Mouse (Mus musculus) heart, embryonic 12.5 days (tissue): ENCODE results near the gene Fzr1. TPM values are rescaled to one million over a fixed set of nuclear protein-coding genes. Genes with fewer than 3 reads are reported as not detected.
A peak's percentile ranks its signal among the peaks of the same experiment; 100 is the strongest.

Source experiments
- ATAC-seq: fragments of 200-750 bp; cut with Nextera tagmentation; 2 replicates; pipeline ENCODE4 v1.8.0; 2017; ENCODE audit warnings: moderate TSS enrichment, moderate library complexity; ENCODE audit not compliant: insufficient number of reproducible peaks, low FRiP score
- H3K27ac ChIP-seq: fragments of 300-500 bp; sonication (generic); 2 replicates; pipeline ENCODE4 v1.5.1; 2016; ENCODE audit warnings: mild to moderate bottlenecking, moderate library complexity; ENCODE audit not compliant: poor library complexity, severe bottlenecking
- H3K27me3 ChIP-seq: fragments of 300-500 bp; sonication (generic); replicated peaks from 2 replicates; pipeline ENCODE4 v1.6.1; 2016; ENCODE audit warnings: mild to moderate bottlenecking, moderate library complexity
- H3K36me3 ChIP-seq: fragments of 300-500 bp; sonication (generic); 2 replicates; pipeline ENCODE4 v1.6.1; 2016; ENCODE audit warnings: mild to moderate bottlenecking, moderate library complexity
- H3K4me1 ChIP-seq: fragments of 300-500 bp; sonication (generic); replicated peaks from 2 replicates; pipeline ENCODE4 v1.6.1; 2016; ENCODE audit warnings: mild to moderate bottlenecking
- H3K4me2 ChIP-seq: fragments of 300-500 bp; sonication (generic); 2 replicates; pipeline ENCODE4 v1.6.1; 2016; ENCODE audit warnings: mild to moderate bottlenecking, moderate library complexity
- H3K4me3 ChIP-seq: fragments of 300-500 bp; sonication (generic); 2 replicates; pipeline ENCODE4 v1.5.1; 2016; ENCODE audit warnings: mild to moderate bottlenecking
- H3K9ac ChIP-seq: fragments of 300-500 bp; sonication (generic); 2 replicates; pipeline ENCODE4 v1.6.1; 2016; ENCODE audit warnings: mild to moderate bottlenecking, moderate library complexity
- H3K9me3 ChIP-seq: fragments of 300-500 bp; sonication (generic); replicated peaks from 2 replicates; pipeline ENCODE4 v1.6.1; 2016; ENCODE audit warnings: mild to moderate bottlenecking, moderate library complexity
- WGBS: fragments of 180-500 bp; shearing (Covaris S2); methylation state at CpG from one replicate; pipeline ENCODE4 v1.1.7; 2016; 5-methylcytosine and 5-hydroxymethylcytosine counted together
- polyA plus RNA-seq: library from polyadenylated mRNA; unstranded; fragments of >200 nt; fragmentation: Nextera tagmentation; extraction: Ambion mirVana; gene quantifications from 2 replicates; pipeline ENCODE4 v1.2.1, GENCODE M21; 2016

The Fzr1 gene
- polyA plus RNA-seq, 1 experiment from 2014 or later = 99.5 TPM

GRCm38 (mm10) chr10:81415146-81415545 lies 36.8 kb upstream of the Fzr1 start:
- Histone ChIP-seq H3K27ac (no peak overlapping the region; the same call in 1 of the 2 replicates), H3K9ac (0 out of 2 replicates have a peak overlapping the region, but pooled peaks have one; percentile 54)
- 76% methylated on average over 5 of the region's 5 CpGs for WGBS

GRCm38 (mm10) chr10:81414682-81415081 lies 36.4 kb upstream of the Fzr1 start:
- no peak for ATAC-seq

More at GRCm38 (mm10) chr10:81415146-81415545, 36.8 kb upstream of the Fzr1 start:
- no peaks in the 10 kb centered on the region for H3K9me3 ChIP-seq
- no peak overlapping the region for H3K4me2 ChIP-seq
- H3K4me3 ChIP-seq = no peak overlapping the region
- H3K27me3 ChIP-seq = no peaks in the 10 kb centered on the region
- no peak for ATAC-seq
- peaks cover 93% of the 10 kb centered on the region for H3K4me1 ChIP-seq
- peaks cover 23% of the 10 kb centered on the region for H3K36me3 ChIP-seq

DNA sequence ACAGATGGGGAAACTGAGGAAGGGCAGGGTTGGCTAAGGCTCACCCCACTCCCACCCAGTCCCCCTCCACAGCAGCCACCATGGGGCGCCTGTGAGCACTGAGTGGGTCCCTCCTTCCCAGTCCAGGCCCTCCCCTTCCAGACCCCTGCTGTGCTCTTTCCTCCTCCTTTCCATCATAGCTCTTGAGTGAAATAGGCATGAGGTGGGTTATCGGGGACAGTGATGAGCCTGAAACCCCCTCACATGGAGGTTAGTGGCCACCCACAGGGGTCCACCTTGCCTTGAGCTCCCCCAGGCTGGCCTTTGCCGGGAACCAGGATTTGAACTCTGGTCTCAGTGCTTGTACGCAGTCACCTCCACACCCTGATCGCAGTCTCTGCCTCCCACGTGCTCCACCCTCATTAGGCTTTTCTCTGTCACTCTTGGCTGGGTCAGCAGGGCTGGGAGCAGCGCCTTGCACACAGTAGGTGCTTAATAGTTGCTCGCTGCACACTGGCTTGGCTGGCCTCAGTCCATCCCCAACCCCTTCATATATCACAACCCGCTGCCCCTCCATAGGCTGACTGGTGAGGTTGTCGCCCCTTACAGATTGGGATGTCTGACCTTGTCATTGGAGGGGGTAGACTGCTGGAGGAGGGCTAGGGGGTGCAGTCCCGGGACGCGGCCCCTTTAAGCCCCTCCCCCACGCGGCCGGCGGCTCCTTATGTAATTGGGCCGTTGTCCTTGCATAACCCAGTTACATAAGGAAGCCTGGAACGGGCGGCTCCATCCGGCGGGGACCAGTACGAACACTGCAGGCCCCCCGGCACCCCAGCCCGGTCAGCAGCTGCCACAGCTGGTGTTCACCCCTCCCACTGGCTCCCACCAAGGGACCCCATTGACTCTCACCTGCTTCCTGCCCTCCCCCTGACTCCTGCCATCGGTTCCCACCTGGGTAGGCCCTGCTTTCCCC lies 35.3 kb upstream of the Fzr1 start:
- Histone ChIP-seq H3K9ac (peak overlapping the region; percentile 54), H3K27me3 (no peaks in the 10 kb centered on the region), H3K4me2 (peak overlapping the region; percentile 51), H3K4me1 (peaks cover 100% of the 10 kb centered on the region), H3K4me3 (no peak overlapping the region), H3K9me3 (no peaks in the 10 kb centered on the region), H3K27ac (peak overlapping the region; percentile 92), H3K36me3 (peaks cover 10% of the 10 kb centered on the region; the same call in 1 of the 2 replicates)
- ATAC-seq = no peak
- 31% methylated on average over 26 of the region's 26 CpGs for WGBS

More at GRCm38 (mm10) chr10:81414682-81415081, 36.4 kb upstream of the Fzr1 start:
- peaks cover 18% of the 10 kb centered on the region for H3K36me3 ChIP-seq
- peak overlapping the region; percentile 54; the same call in 1 of the 2 replicates for H3K9ac ChIP-seq
- H3K4me3 ChIP-seq = no peak overlapping the region
- no peaks in the 10 kb centered on the region for H3K9me3 ChIP-seq
- peaks cover 98% of the 10 kb centered on the region for H3K4me1 ChIP-seq
- H3K27ac ChIP-seq = peak overlapping the region; percentile 92
- no peaks in the 10 kb centered on the region for H3K27me3 ChIP-seq
- H3K4me2 ChIP-seq = no peak overlapping the region; the same call in 1 of the 2 replicates

DNA sequence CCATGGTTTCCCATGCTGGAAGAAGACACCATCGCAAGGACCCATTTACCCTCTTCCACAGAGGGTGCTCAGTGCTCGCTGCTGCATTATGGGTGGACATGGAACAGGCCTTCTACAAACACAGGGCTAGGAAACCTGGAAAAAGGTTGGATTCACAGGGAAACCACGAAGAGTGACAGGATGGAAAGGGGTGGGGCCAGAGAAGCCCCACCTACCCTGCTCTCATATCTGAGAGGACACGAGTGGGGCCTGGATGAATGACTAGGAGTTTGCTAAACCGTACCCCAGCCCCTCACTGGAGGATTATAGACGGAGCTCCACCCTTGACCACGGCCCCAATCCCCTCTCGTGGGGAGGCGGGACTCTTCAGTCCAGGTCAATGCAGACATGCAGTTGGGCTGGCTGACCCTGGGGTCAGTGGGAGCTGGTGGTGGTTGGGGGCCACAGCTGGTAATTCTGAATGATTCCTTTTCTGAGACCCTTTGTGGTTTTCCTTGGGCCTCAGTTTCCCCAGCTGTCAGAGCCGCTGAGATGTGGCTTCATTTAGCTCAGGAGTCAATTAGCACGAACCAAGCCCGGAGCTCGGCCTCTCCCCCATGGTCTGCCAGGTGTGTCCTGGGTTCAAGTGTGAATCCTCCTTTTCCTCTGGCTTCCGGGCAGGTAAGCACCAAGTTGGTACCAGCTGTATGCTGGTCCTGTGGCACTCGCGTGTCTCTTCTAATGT lies 34.4 kb upstream of the Fzr1 start:
- 70% methylated on average over 16 of the region's 16 CpGs for WGBS
- Histone ChIP-seq H3K4me2 (peak overlapping the region; percentile 12; the same call in 1 of the 2 replicates), H3K36me3 (peaks cover 16% of the 10 kb centered on the region; the same call in 1 of the 2 replicates), H3K27ac (peak overlapping the region; percentile 92), H3K9ac (peak overlapping the region; percentile 28), H3K27me3 (no peaks in the 10 kb centered on the region), H3K9me3 (no peaks in the 10 kb centered on the region), H3K4me3 (no peak overlapping the region), H3K4me1 (peaks cover 100% of the 10 kb centered on the region)
- ATAC-seq = no peak

DNA sequence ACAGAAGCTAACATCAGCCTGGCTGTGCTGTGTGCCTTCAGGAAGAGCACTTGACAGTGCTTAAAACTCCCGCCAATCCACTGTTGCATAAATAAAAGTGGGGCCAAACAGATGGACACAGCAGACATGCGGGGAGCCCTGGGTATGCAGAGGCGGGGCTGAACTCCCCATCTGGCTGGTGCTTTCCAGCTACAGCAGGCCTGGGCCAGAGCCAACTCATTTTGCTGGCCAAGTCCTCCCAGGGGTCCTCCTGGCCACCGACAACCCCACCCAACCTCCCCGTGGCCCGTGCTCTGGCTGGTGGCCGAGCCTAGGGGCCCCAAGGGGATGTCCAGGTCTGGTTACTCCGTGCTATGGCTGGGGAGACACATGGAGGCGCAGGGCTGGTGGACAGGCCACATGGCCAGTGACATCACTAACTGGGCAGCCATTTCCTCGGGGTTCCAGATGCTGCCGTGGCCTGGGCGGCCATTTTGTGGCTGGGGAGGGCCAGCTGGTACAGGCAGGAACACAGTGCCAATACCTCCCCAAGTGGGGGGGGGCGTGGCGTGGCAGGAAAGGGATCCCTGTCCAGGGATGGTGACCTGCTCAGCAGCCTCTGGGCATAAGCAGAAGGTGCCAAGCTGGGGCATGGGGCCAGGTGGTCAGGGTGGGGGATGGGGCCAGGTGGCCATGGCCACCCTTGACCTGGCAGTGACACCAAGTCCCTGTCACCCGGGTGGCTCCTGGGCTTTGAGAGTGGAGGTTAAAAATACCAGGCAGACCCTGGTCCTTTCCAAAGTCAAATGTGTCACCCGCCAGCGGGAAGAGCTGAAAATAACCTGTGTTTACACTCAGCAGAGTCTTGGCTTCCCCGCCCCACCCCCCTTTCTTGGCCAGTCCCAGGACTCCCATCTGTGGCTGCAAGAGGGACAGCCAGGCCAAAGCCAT lies 33.4 kb upstream of the Fzr1 start:
- no peaks in the 10 kb centered on the region for H3K27me3 ChIP-seq
- H3K4me1 ChIP-seq = peaks cover 100% of the 10 kb centered on the region
- no peaks in the 10 kb centered on the region for H3K9me3 ChIP-seq
- H3K9ac ChIP-seq = peak overlapping the region; percentile 49
- ATAC-seq = no peak
- WGBS = 47% methylated on average over 18 of the region's 18 CpGs
- peak overlapping the region; percentile 92 for H3K27ac ChIP-seq
- no peak overlapping the region for H3K4me3 ChIP-seq
- peaks cover 17% of the 10 kb centered on the region; the same call in 1 of the 2 replicates for H3K36me3 ChIP-seq
- H3K4me2 ChIP-seq = peak overlapping the region; percentile 12; the same call in 1 of the 2 replicates

DNA sequence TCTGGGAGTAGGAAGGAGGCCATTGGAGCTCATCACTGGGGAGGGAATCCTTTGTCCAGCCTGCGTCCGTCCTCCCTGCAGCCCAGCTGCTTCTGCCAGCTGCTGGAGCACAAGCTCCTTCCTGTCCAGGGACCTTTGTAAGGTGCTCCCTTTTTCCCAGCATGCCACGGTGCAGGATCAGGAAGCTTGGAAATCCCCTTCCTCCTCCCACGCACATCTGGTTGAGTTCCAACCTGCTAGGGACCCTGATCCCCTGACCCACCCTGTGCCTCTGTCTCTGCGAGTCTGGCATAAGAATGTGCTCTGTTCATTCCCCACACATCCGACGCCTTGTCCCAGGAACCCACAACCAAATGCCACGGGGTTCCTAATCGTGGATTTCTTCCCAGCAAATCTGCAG lies 32.7 kb upstream of the Fzr1 start:
- ATAC-seq = no peak
- Histone ChIP-seq H3K9me3 (no peaks in the 10 kb centered on the region), H3K4me3 (no peak overlapping the region), H3K4me1 (peaks cover 100% of the 10 kb centered on the region), H3K27ac (peak overlapping the region; percentile 92), H3K27me3 (no peaks in the 10 kb centered on the region), H3K9ac (no peak overlapping the region), H3K4me2 (peak overlapping the region; percentile 37; the same call in 1 of the 2 replicates), H3K36me3 (peaks cover 24% of the 10 kb centered on the region; the same call in 1 of the 2 replicates)
- WGBS = 66% methylated on average over 9 of the region's 9 CpGs

GRCm38 (mm10) chr10:81410350-81410749 lies 32.0 kb upstream of the Fzr1 start:
- Histone ChIP-seq H3K4me2 (peak overlapping the region; percentile 37), H3K36me3 (peaks cover 29% of the 10 kb centered on the region), H3K9me3 (no peaks in the 10 kb centered on the region), H3K27me3 (no peaks in the 10 kb centered on the region), H3K4me1 (peaks cover 100% of the 10 kb centered on the region), H3K27ac (peak overlapping the region; percentile 92), H3K4me3 (peak overlapping the region; percentile 11; the same call in 1 of the 2 replicates), H3K9ac (peak overlapping the region; percentile 8; the same call in 1 of the 2 replicates)
- WGBS = 62% methylated on average over 4 of the region's 4 CpGs
- no peak for ATAC-seq

DNA sequence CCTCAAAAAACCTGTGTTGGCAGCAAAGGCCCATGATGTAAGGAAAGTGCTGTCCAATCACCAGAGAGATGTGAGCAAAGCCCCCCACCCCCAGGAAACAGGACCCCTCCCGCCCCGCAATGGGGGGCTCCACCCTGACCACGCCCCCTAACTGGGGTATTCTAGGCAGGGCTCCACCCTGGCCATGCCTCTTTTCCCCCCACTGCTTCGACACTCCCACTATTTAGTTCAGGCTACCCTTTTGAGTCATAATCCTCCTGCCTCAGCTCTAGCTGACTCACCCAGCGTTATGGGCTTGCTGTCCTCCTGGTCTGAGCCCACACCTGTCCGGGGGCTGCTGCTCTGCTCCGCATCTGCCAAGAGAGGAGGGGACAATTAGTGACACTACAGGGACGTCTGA lies 31.0 kb upstream of the Fzr1 start:
- H3K9ac ChIP-seq = peak overlapping the region; percentile 26; the same call in 1 of the 2 replicates
- WGBS = 25% methylated on average over 8 of the region's 8 CpGs
- peaks cover 39% of the 10 kb centered on the region for H3K36me3 ChIP-seq
- H3K4me1 ChIP-seq = peaks cover 97% of the 10 kb centered on the region
- 0 out of 2 replicates have a peak, but pooled peaks cover 5% of the 10 kb centered on the region for H3K27me3 ChIP-seq
- peak overlapping the region; percentile 92 for H3K27ac ChIP-seq
- peak overlapping the region; percentile 37 for H3K4me2 ChIP-seq
- ATAC-seq = peak; percentile 19
- H3K4me3 ChIP-seq = 0 out of 2 replicates have a peak overlapping the region, but pooled peaks have one; percentile 11
- H3K9me3 ChIP-seq = no peaks in the 10 kb centered on the region

DNA sequence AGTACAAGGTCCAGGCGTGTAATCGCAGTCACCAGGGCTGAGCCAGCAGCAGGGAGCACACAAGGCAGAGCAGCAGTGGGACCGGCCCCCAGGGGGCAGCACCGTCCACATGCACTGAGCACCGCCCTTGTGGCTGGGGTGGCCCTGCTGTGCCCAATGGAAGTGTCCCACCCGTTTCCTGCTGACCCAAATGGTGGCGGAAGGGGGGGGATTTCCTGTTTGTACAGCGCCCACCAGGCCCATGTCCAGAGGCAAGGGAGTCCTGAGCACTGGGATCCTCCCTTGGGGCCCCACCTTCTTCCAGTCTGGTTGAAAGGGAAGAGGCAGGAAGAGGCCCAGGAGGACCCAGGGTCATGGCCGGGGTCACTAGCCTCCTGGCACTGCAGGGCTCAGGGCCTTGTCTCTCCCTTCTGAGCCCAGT lies 30.6 kb upstream of the Fzr1 start:
- Histone ChIP-seq H3K4me2 (no peak overlapping the region), H3K9me3 (no peaks in the 10 kb centered on the region), H3K27me3 (0 out of 2 replicates have a peak, but pooled peaks cover 5% of the 10 kb centered on the region), H3K27ac (peak overlapping the region; percentile 92), H3K4me3 (no peak overlapping the region), H3K36me3 (peaks cover 43% of the 10 kb centered on the region), H3K9ac (peak overlapping the region; percentile 15; the same call in 1 of the 2 replicates), H3K4me1 (peaks cover 97% of the 10 kb centered on the region)
- 20% methylated on average over 9 of the region's 9 CpGs for WGBS
- ATAC-seq = peak; percentile 49

GRCm38 (mm10) chr10:81408424-81408729 lies 30.1 kb upstream of the Fzr1 start:
- WGBS = 37% methylated on average over 13 of the region's 13 CpGs
- no peak for ATAC-seq
- Histone ChIP-seq H3K4me2 (no peak overlapping the region), H3K4me1 (peaks cover 96% of the 10 kb centered on the region), H3K9ac (peak overlapping the region; percentile 15; the same call in 1 of the 2 replicates), H3K27me3 (0 out of 2 replicates have a peak, but pooled peaks cover 5% of the 10 kb centered on the region), H3K27ac (peak overlapping the region; percentile 92), H3K4me3 (no peak overlapping the region), H3K9me3 (no peaks in the 10 kb centered on the region), H3K36me3 (peaks cover 48% of the 10 kb centered on the region)
